Mouse (Mus musculus) urinary bladder, adult 2 months (tissue): ENCODE measurements around the gene Rnpepl1. TPM values are rescaled to one million over a fixed set of nuclear protein-coding genes. Genes with fewer than 3 reads are reported as not detected.

ENCODE experiments used
- DNase-seq: peaks from one replicate; pipeline ENCODE4 v3.0.0; 2022; ENCODE audit warnings: low spot score
- polyA plus RNA-seq: library from polyadenylated mRNA; depleted of rRNA; stranded (reverse); fragments of >200 nt; gene quantifications from 2 replicates; pipeline ENCODE4 v1.2.3, GENCODE M21; 2012

Gene Rnpepl1
- polyA plus RNA-seq, 1 experiment, result 37.4 TPM

- peak; percentile 77 for DNase-seq
These were observed 3.6 kb upstream of the Rnpepl1 start, which contains the start of gene Dusp28 for GRCm38 (mm10) chr1:92906779-92907631. Gene Dusp28 (plus strand): TSS chr1:92906981.

DNA sequence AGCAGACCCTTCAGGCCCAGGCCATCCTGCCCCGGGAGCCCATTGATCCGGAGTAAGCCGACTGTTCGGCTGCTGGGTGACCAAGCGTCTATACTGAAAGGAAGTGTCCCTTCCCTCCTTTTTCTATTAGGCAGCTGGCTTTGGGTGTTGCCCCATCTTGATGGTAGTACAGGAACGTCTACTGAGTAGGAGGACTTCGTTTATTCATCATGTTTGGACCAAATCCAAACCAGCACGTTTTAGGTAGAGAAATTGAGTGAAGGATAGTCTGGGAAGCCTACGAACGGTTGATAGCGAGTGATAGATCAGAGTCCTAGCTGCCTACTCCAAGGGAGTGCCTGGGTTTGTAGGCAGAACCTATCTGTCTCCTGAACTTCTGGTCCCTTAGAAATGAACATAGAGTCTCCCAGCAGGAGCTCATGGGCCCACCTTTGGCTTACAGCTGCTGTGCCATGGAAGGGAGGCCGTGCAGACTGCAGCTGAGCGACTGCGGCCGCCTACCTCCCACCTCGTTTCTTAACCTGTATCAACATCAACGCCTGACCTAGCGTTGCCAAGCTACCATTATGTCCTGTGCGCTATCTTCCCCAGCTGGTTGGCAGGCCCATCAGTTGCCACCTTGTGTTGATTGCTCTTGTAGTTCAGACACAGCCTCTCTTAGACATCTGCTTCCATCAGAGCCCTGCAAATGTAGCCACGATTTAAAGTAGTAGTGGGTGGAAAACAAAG, 2.8 kb upstream of the Rnpepl1 start:
- DNase-seq, result no peak

DNA sequence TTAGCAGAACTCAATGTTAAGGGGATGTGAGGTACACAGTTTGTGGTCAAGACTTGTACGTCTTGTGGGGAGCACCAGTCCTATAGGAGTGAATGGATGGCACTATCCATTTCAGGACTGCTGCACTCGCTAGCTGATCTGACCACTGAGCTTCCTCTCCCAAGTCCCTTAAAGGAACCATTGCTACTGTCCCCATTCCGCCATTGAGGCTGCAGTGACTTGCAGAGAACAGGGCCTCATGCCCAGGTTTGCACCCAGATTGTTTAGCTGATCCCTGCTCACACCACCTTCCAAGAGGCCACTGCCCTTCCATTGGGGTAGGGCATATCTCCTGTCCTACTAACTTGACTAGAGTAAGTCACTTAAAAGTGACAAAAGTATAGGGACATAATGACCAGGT, 1.9 kb upstream of the Rnpepl1 start:
- DNase-seq, result no peak

- no peak for DNase-seq
These were observed 1.5 kb upstream of the Rnpepl1 start for GRCm38 (mm10) chr1:92909068-92909467.

GRCm38 (mm10) chr1:92910925-92911720, 540 bp downstream of the Rnpepl1 start:
- peak; percentile 64 for DNase-seq

GRCm38 (mm10) chr1:92911721-92912138, 1.1 kb downstream of the Rnpepl1 start:
- DNase-seq, result no peak

GRCm38 (mm10) chr1:92912286-92912685, 1.7 kb downstream of the Rnpepl1 start:
- no peak for DNase-seq

DNA sequence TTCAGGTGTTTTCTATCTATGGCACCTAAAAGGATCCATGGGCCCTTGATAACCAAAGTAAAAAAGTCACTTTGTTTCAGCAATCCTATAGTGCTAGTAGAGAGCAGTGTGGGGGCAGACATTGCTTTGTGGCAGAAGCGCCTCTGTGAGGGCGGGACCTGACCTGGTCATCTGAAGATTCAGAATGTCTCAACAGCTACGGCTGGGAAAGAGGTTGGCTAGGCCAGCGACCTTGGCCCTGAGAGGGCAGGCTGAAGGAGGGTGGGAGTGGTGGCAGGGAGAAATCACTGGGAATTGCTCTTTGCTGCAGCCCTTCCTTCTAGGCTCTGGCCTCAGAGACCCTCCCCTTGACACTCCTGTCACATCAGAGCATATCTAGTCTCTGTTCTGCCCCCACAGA, 3.7 kb downstream of the Rnpepl1 start:
- DNase-seq, result no peak

DNA sequence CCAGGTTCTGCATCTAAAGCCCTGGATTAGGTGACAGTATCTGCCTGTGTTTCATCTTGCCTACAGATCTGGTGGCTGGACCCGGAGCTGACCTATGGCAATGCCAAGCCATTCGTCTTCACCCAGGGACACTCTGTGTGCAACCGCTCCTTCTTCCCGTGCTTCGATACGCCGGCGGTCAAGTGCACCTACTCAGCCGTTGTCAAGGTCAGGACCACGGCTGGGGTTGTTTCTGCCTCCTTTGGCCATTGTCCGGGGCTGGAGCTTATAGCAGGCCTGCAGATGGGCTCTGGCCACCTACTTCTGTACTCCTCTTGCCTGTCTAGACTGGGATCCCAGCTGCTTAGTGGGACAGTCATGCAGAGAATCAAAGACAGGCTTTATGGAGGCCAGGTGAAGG, 4.4 kb downstream of the Rnpepl1 start:
- DNase-seq, result peak; percentile 16

GRCm38 (mm10) chr1:92916725-92917124, 6.1 kb downstream of the Rnpepl1 start:
- DNase-seq, result no peak

DNA sequence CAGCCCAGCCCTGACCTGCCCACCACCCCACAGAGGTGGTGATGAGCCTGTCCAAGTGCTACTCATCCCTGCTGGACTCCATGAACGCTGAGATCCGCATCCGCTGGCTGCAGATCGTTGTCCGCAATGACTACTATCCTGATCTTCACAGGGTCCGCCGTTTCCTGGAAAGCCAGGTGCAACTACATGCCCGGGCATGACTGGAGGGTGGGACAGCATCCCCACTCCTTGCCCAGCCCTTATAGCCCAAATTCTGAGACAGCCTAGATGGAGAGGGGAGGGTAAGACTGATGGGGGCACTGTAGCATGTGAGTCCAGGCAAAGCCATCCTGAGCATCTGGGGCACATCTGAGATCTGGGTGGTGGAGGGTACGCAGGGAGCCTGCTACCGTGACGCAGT, 8.6 kb downstream of the Rnpepl1 start:
- DNase-seq, result no peak

GRCm38 (mm10) chr1:92919775-92920174, 9.2 kb downstream of the Rnpepl1 start:
- no peak for DNase-seq

GRCm38 (mm10) chr1:92920474-92921200, 10.1 kb downstream of the Rnpepl1 start:
- DNase-seq, result no peak

GRCm38 (mm10) chr1:92921496-92921895, 10.9 kb downstream of the Rnpepl1 start:
- DNase-seq, result no peak

- DNase-seq, result no peak
These were observed 19.7 kb downstream of the Rnpepl1 start for GRCm38 (mm10) chr1:92930171-92930706.

DNA sequence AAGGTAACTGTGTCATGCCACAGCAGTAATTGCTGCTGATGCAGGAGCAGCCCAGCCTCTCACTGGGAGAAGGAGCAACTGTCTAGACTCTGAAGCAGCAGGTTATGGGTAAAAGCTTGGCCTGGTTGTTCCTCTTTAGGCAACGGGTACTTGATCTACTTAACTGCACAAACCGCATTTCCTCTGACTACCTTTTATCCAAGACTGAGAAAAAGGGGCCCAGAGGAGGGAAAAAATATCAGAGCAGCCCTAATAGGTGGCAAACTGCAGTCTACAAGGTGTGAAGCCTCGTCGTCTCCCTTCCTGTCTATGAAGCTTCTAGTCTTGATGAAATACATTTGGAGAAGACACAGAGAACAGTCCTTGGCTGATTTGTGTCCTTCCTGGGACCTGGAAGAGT, 23.0 kb downstream of the Rnpepl1 start:
- DNase-seq, result no peak

DNA sequence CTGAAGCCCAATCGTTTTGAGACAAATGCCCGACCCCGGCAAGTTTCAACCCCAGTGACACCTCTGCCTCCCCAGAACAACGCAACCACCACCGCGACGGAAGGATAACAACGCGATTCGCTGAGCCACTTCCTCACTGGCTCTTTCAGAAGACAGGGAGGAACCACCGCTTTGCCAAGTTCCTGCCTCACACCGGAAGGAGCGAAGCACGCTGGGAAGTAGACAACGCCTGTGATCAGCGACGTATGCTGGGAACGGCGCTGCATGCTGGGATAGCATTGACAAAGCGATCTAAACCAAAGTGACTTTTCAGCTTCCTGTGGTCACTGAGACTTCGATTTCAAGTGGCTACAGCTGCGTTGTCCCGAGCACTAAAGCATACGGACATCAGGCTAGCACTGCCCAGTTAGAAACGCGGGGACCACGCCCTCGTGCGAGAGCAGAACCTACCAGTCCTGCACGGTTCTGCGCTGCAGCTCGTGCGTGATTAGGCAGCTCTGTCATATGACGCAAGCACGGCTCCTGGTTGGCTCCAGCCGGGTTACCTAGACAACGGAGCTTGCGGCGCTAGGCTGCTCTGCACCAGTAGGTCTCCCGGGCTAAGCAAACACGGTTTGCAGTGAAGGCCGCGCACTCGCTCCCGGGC, 23.7 kb downstream of the Rnpepl1 start, which contains the start of gene Capn10:
TSS of gene Capn10 (plus strand) at position 195 of the 646 bp plus-strand sequence.
- DNase-seq, result peak; percentile 82

DNA sequence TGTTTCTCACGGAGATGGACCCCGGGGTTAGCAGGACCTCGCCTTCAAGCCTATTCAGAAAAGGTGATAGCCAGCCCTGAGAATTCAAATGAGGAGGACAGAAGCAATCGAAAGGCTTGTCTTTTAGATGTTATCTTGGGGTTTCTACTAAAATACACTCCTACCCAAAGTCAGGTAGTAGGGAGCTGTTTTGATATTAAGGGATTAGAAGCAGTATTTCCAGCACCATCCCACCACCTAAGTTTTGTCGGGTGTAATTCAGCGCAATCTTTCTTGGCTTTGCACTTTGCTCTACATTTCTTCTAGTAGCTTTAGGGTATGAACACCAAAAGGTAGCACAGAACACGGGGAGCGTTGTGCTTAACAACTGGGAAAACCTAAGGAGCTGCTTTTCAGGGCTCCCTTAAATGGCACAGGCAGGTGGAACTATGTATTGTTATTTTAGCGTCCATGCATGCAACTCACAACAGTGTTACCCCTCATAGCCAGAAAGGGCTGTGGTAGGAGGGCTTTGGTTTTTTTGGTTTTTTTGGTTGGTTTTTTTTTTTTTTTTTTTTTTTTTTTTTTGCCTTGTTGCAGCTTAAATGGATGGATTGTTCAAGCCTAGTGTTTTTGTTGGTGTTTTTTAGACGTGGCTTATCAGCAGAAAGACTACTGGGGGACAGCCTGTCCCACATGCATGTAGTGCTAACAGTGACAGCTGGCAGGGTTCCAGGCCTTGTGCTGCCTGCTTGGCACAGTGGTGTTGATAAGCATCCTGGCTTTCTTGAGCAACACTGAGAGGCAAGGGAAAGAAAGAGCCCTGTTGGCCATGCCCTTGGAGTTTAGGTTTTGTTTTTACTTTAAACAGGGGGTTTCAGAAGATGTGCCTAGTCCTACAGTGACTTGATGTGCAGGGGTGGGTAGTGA, 24.7 kb downstream of the Rnpepl1 start:
- DNase-seq, result no peak

- DNase-seq, result no peak
These were observed 25.4 kb downstream of the Rnpepl1 start for GRCm38 (mm10) chr1:92935977-92936376.
